Mouse (Mus musculus): ENCODE results near the gene Ifitm10. TPM values are rescaled to one million over a fixed set of nuclear protein-coding genes. Genes with fewer than 3 reads are reported as not detected.

Ifitm10 gene
- polyA plus RNA-seq, 1 experiment from 2014 or later = 2.4 TPM

GRCm38 (mm10) chr7:142368856-142369255 is 4.7 kb downstream of the Ifitm10 start:
- WGBS = 74% methylated on average over 2 of the region's 2 CpGs
- Histone ChIP-seq H3K4me1 (replicated peaks; ENCODE audit: control insufficient read depth, insufficient read depth, low read length) (peaks cover 9% of the 10 kb centered on the region), H3K27ac (ENCODE audit: low read depth, low read length) (no peak overlapping the region), H3K4me3 (ENCODE audit: low read depth, low read length) (no peak overlapping the region), H3K36me3 (ENCODE audit: control insufficient read depth, insufficient read depth, low read length) (no peaks in the 10 kb centered on the region), H3K4me2 (no peak overlapping the region), H3K9ac (ENCODE audit: low read depth, low read length) (no peak overlapping the region), H3K9me3 (ENCODE audit: control insufficient read depth, low read length) (no peaks in the 10 kb centered on the region), H3K27me3 (replicated peaks; ENCODE audit: control insufficient read depth, insufficient read depth, low read length) (peaks cover 40% of the 10 kb centered on the region)
- ATAC-seq (replicated peaks; ENCODE audit: low FRiP score) = no peak
- no peak for DNase-seq (ENCODE audit: low spot score)

GRCm38 (mm10) chr7:142363107-142363506 is 10.4 kb downstream of the Ifitm10 start:
- no peak overlapping the region for H3K4me2 ChIP-seq
- ATAC-seq (replicated peaks; ENCODE audit: low FRiP score) (no peak), DNase-seq (ENCODE audit: low spot score) (no peak)
- 0 out of 2 replicates have a peak, but pooled peaks cover 3% of the 10 kb centered on the region for H3K27me3 ChIP-seq (replicated peaks; ENCODE audit: control insufficient read depth, insufficient read depth, low read length)
- no peaks in the 10 kb centered on the region for H3K36me3 ChIP-seq (ENCODE audit: control insufficient read depth, insufficient read depth, low read length)
- 0 out of 2 replicates have a peak, but pooled peaks cover 3% of the 10 kb centered on the region for H3K4me1 ChIP-seq (replicated peaks; ENCODE audit: control insufficient read depth, insufficient read depth, low read length)
- no peaks in the 10 kb centered on the region for H3K9me3 ChIP-seq (ENCODE audit: control insufficient read depth, low read length)
- WGBS = 80% methylated on average over 4 of the region's 4 CpGs
- no peak overlapping the region for H3K9ac ChIP-seq (ENCODE audit: low read depth, low read length)
- H3K27ac ChIP-seq (ENCODE audit: low read depth, low read length) = no peak overlapping the region
- no peak overlapping the region for H3K4me3 ChIP-seq (ENCODE audit: low read depth, low read length)

- Histone ChIP-seq H3K36me3 (ENCODE audit: control insufficient read depth, insufficient read depth, low read length) (no peaks in the 10 kb centered on the region), H3K27ac (ENCODE audit: low read depth, low read length) (no peak overlapping the region), H3K9me3 (ENCODE audit: control insufficient read depth, low read length) (no peaks in the 10 kb centered on the region), H3K4me1 (replicated peaks; ENCODE audit: control insufficient read depth, insufficient read depth, low read length) (0 out of 2 replicates have a peak, but pooled peaks cover 4% of the 10 kb centered on the region), H3K4me3 (ENCODE audit: low read depth, low read length) (no peak overlapping the region), H3K27me3 (replicated peaks; ENCODE audit: control insufficient read depth, insufficient read depth, low read length) (0 out of 2 replicates have a peak, but pooled peaks cover 3% of the 10 kb centered on the region), H3K9ac (ENCODE audit: low read depth, low read length) (no peak overlapping the region), H3K4me2 (no peak overlapping the region)
- no peak for DNase-seq (ENCODE audit: low spot score)
- 0 out of 2 replicates have a peak, but pooled peaks have one; percentile 33 for ATAC-seq (replicated peaks; ENCODE audit: low FRiP score)
Measured at GRCm38 (mm10) chr7:142360743-142361142, 12.8 kb downstream of the Ifitm10 start.

GRCm38 (mm10) chr7:142359129-142359528 is 14.4 kb downstream of the Ifitm10 start:
- H3K36me3 ChIP-seq (ENCODE audit: control insufficient read depth, insufficient read depth, low read length) = no peaks in the 10 kb centered on the region
- H3K27ac ChIP-seq (ENCODE audit: low read depth, low read length) = no peak overlapping the region
- H3K27me3 ChIP-seq (replicated peaks; ENCODE audit: control insufficient read depth, insufficient read depth, low read length) = 0 out of 2 replicates have a peak, but pooled peaks cover 3% of the 10 kb centered on the region
- DNase-seq (ENCODE audit: low spot score) = no peak
- no peaks in the 10 kb centered on the region for H3K9me3 ChIP-seq (ENCODE audit: control insufficient read depth, low read length)
- 61% methylated on average over 8 of the region's 8 CpGs for WGBS
- no peak for ATAC-seq (replicated peaks; ENCODE audit: low FRiP score)
- no peak overlapping the region for H3K4me2 ChIP-seq
- no peak overlapping the region for H3K4me3 ChIP-seq (ENCODE audit: low read depth, low read length)
- H3K4me1 ChIP-seq (replicated peaks; ENCODE audit: control insufficient read depth, insufficient read depth, low read length) = peaks cover 20% of the 10 kb centered on the region
- H3K9ac ChIP-seq (ENCODE audit: low read depth, low read length) = no peak overlapping the region

GRCm38 (mm10) chr7:142357566-142357965 is 16.0 kb downstream of the Ifitm10 start:
- no peaks in the 10 kb centered on the region for H3K9me3 ChIP-seq (ENCODE audit: control insufficient read depth, low read length)

GRCm38 (mm10) chr7:142354661-142355233 is 18.8 kb downstream of the Ifitm10 start:
- no peak overlapping the region for H3K4me3 ChIP-seq (ENCODE audit: low read depth, low read length)
- H3K27ac ChIP-seq (ENCODE audit: low read depth, low read length) = peak overlapping the region; percentile 77
- H3K9me3 ChIP-seq (ENCODE audit: control insufficient read depth, low read length) = no peaks in the 10 kb centered on the region
- no peaks in the 10 kb centered on the region for H3K27me3 ChIP-seq (replicated peaks; ENCODE audit: control insufficient read depth, insufficient read depth, low read length)
- H3K4me2 ChIP-seq = peak overlapping the region; percentile 51
- peaks cover 34% of the 10 kb centered on the region for H3K4me1 ChIP-seq (replicated peaks; ENCODE audit: control insufficient read depth, insufficient read depth, low read length)
- peak overlapping the region; percentile 56 for H3K9ac ChIP-seq (ENCODE audit: low read depth, low read length)
- 39% methylated on average over 8 of the region's 8 CpGs for WGBS
- no peak for DNase-seq (ENCODE audit: low spot score)
- ATAC-seq (replicated peaks; ENCODE audit: low FRiP score) = peak; percentile 87
- H3K36me3 ChIP-seq (ENCODE audit: control insufficient read depth, insufficient read depth, low read length) = no peaks in the 10 kb centered on the region

More at GRCm38 (mm10) chr7:142357566-142357965, 16.0 kb downstream of the Ifitm10 start:
- WGBS = 79% methylated on average over 3 of the region's 3 CpGs
- Histone ChIP-seq H3K27ac (ENCODE audit: low read depth, low read length) (no peak overlapping the region), H3K36me3 (ENCODE audit: control insufficient read depth, insufficient read depth, low read length) (no peaks in the 10 kb centered on the region), H3K4me2 (no peak overlapping the region), H3K9ac (ENCODE audit: low read depth, low read length) (no peak overlapping the region), H3K4me3 (ENCODE audit: low read depth, low read length) (no peak overlapping the region), H3K4me1 (replicated peaks; ENCODE audit: control insufficient read depth, insufficient read depth, low read length) (peaks cover 28% of the 10 kb centered on the region), H3K27me3 (replicated peaks; ENCODE audit: control insufficient read depth, insufficient read depth, low read length) (0 out of 2 replicates have a peak, but pooled peaks cover 3% of the 10 kb centered on the region)
- DNase-seq (ENCODE audit: low spot score) (no peak), ATAC-seq (replicated peaks; ENCODE audit: low FRiP score) (no peak)

- 38% methylated on average over 5 of the region's 5 CpGs for WGBS
- no peak for DNase-seq (ENCODE audit: low spot score)
- no peaks in the 10 kb centered on the region for H3K9me3 ChIP-seq (ENCODE audit: control insufficient read depth, low read length)
- H3K27ac ChIP-seq (ENCODE audit: low read depth, low read length) = peak overlapping the region; percentile 77
- peak overlapping the region; percentile 51 for H3K4me2 ChIP-seq
- H3K36me3 ChIP-seq (ENCODE audit: control insufficient read depth, insufficient read depth, low read length) = no peaks in the 10 kb centered on the region
- H3K9ac ChIP-seq (ENCODE audit: low read depth, low read length) = 0 out of 2 replicates have a peak overlapping the region, but pooled peaks have one; percentile 37
- no peaks in the 10 kb centered on the region for H3K27me3 ChIP-seq (replicated peaks; ENCODE audit: control insufficient read depth, insufficient read depth, low read length)
- no peak overlapping the region for H3K4me3 ChIP-seq (ENCODE audit: low read depth, low read length)
- peak; percentile 83 for ATAC-seq (replicated peaks; ENCODE audit: low FRiP score)
- peaks cover 34% of the 10 kb centered on the region for H3K4me1 ChIP-seq (replicated peaks; ENCODE audit: control insufficient read depth, insufficient read depth, low read length)
Measured at GRCm38 (mm10) chr7:142353854-142354253, 19.7 kb downstream of the Ifitm10 start.

GRCm38 (mm10) chr7:142351569-142351968 is 22.0 kb downstream of the Ifitm10 start:
- DNase-seq (ENCODE audit: low spot score) = no peak
- no peak overlapping the region for H3K4me3 ChIP-seq (ENCODE audit: low read depth, low read length)
- no peaks in the 10 kb centered on the region for H3K27me3 ChIP-seq (replicated peaks; ENCODE audit: control insufficient read depth, insufficient read depth, low read length)
- 58% methylated on average over 5 of the region's 5 CpGs for WGBS
- no peak overlapping the region for H3K27ac ChIP-seq (ENCODE audit: low read depth, low read length)
- H3K4me2 ChIP-seq = no peak overlapping the region
- no peaks in the 10 kb centered on the region for H3K36me3 ChIP-seq (ENCODE audit: control insufficient read depth, insufficient read depth, low read length)
- no peak overlapping the region for H3K9ac ChIP-seq (ENCODE audit: low read depth, low read length)
- 0 out of 2 replicates have a peak, but pooled peaks have one; percentile 16 for ATAC-seq (replicated peaks; ENCODE audit: low FRiP score)
- peaks cover 40% of the 10 kb centered on the region for H3K4me1 ChIP-seq (replicated peaks; ENCODE audit: control insufficient read depth, insufficient read depth, low read length)
- no peaks in the 10 kb centered on the region for H3K9me3 ChIP-seq (ENCODE audit: control insufficient read depth, low read length)
